Mouse (Mus musculus): ENCODE results near the gene Arhgef3.

- TF ChIP-seq CTCF (IDR thresholded peaks at IDR 0.05; ENCODE audit: low read depth, low read length): no peak
- TF ChIP-seq POLR2A (IDR thresholded peaks at IDR 0.05; ENCODE audit: insufficient read depth, low read length): no peak
These were observed 233.0 kb downstream of the Arhgef3 start for GRCm38 (mm10) chr14:27347666-27348065.
